Mouse (Mus musculus): ENCODE data around the gene Cyp26a1. TPM values are rescaled to one million over a fixed set of nuclear protein-coding genes. Genes with fewer than 3 reads are reported as not detected.

The Cyp26a1 gene
- not detected for polyA plus RNA-seq (2017; shearing (Covaris generic))

DNA sequence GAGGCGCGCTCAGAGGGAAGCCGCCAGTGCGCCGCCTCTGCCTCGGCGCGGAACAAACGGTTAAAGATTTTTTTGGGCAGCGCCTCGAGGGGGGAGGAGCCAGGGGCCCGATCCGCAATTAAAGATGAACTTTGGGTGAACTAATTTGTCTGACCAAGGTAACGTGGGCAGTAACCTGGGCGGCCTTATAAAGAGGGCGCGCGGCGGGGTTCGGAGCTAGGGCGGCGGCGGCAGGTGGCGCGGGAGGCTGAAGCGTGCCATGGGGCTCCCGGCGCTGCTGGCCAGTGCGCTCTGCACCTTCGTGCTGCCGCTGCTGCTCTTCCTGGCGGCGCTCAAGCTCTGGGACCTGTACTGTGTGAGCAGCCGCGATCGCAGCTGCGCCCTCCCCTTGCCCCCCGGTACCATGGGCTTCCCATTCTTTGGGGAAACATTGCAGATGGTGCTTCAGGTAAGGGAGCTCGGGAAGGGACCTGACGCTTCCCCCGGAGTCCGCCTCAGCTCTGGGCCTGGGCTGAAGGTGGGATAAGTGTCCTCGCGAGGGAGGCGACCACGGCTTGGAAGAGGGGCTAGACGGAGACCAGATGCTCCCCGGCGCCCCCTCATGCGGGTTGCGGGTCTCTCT is at the start of gene Cyp26a1:
TSS of gene Cyp26a1 (plus strand) at position 148 of the 622 bp plus-strand sequence.

DNA sequence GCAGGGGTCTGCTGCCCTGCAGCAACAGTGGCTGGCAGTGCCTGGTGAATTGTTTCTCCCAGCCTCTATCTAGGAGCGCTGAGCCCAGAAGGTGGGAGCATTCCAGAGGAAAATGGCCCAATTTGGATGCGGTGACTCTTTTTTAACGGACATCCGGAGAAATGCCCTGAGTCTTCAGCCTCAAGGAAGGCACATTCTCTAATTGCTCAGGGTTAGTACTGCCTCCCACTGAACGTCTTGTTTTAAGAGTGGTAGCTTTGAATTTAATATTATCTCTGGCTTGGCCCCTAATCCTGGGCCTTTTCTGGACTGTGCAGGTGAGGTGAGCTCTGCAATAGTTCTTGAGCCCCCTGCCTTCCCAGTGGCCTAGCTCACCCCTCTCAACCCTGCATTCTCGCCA is 12.3 kb upstream of the Cyp26a1 start, which contains the start of gene Cyp26c1:
TSS of gene Cyp26c1 (plus strand) at position 301 of the 400 bp plus-strand sequence.

Other genes starting within 250 kb of the Cyp26a1 start
- gene Exoc6, start 147.4 kb upstream of the Cyp26a1 start, polyA plus RNA-seq (2017; shearing (Covaris generic)), result 40.9 TPM
- not detected for gene Cyp26c1, start 12.2 kb upstream of the Cyp26a1 start, polyA plus RNA-seq (2017; shearing (Covaris generic))

Measured in CD4-positive, CD25-positive, alpha-beta regulatory T cell (primary cell).